Mouse (Mus musculus): ENCODE measurements around the gene Pcgf2.
"Not testable (repeated sequence)": the region's sequence is repeated elsewhere in the genome, so short reads cannot be mapped to it uniquely, and the experiment has no call there.

Gene Pcgf2

GRCm38 (mm10) chr11:97717369-97718280, 17.3 kb upstream of the Pcgf2 start:
- DNase-seq, result no peak

GRCm38 (mm10) chr11:97716021-97716420, 15.7 kb upstream of the Pcgf2 start:
- DNase-seq, result no peak

GRCm38 (mm10) chr11:97714784-97715760, 14.8 kb upstream of the Pcgf2 start:
- DNase-seq, result no peak

DNA sequence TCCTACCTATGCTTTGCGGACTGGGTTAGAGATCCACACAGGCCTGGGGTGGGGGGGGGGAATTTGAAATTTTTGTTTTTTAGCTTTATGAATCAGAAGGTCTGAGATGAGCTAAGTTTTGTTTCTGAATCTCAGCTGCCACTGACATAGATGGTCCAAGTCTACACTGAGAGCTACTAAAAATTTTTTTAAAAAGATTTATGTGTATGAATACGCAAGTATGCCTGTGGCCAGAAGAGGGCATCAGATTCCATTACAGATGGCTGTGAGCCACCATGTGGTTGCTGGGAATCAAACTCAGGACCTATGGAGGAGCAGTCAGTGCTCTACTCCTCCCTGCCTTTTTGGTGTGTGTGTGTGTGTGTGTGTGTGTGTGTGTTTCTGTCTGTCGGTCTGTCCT, 14.1 kb upstream of the Pcgf2 start:
- DNase-seq, result no peak

DNA sequence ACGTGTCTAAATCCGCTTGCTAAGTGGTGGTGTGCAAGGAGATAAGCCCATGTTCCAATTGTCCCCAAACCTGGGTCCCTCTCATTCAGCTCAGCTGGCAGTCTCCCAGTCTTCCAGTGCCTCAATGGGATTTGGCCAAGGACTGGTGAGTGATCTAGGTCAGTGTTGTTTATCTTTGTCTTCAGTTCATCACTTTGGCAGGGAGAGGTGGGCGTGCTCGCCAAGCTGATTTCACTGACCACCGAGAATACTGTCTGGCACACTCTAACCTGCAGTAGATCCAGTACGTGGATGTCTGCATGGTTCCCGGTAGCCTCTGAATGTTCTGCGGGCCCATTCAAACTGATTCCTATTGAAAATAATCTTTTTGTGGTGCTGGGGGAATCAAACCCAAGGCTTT, 13.6 kb upstream of the Pcgf2 start:
- DNase-seq, result no peak

DNA sequence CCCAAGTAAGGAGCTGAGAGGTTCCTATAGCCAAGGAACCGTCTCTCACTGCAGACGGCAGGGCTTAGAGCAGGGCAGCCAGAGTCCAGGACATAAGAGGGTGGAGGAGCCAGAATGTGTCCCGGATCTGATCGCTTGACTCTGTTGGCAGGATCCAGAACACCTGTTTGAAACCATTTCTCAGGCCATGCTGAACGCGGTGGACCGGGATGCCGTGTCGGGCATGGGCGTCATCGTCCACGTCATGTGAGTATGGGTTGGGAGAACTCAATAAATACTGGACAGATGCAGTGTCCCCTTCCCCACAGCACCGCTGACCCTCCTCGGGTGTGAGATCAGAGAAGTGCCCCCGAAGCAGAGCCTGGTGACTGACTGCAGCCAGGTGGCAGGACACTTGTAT, 12.0 kb upstream of the Pcgf2 start:
- DNase-seq, result no peak

DNA sequence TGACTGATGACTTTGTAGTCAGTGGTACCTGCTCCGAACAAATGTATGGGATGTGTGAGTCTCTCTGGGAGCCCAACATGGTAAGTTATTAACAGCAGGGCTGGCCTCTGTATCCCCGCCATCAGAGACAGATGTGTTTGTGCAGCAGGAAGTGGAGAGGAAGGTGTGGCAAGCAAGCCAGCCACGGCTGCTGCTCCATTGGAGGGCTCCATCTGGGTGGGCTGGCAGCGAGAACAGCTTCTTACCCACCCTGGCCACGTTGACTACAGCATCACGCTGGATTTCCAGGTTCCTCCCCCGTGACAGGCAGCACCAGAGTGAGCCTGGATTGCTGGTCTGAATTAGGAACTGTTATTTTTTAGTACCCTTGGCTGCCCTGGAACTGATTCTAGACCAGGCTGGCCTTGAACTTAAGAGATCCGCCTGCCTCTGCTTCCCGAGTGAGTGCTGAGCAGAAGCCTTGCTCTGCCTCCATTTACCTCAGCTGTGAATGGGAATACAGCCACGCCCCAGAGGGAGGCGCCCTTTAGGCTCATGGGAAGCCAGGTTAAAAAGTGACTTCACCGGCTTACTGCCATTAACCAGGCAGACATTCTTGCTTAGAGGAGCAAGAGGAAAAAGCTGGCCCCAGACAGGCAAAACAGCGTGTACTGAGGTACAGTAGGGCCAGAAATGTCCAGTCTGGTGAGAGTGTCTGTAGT, 11.1 kb upstream of the Pcgf2 start:
- no peak for DNase-seq

DNA sequence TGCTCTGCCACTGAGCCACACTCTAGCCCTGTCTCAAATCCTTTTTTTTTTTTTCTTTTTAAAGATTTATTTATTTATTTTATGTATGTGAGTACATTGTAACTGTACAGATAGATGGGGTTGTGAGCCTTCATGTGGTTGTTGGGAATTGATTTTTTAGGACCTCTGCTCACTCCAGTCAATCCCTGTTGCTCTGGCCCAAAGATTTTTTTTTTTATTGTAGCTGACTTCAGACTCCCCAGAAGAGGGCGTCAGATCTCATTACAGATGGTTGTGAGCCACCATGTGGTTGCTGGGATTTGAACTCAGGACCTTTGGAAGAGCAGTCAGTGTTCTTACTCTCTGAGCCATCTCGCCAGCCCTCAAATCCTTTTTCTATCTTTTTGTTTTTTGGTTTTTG, 9.8 kb upstream of the Pcgf2 start:
- not testable (repeated sequence) for DNase-seq

- DNase-seq, result peak; percentile 100
Observed at GRCm38 (mm10) chr11:97703039-97703826, 2.9 kb upstream of the Pcgf2 start, which contains the start of gene Psmb3. Gene Psmb3 (plus strand): TSS chr11:97703399.

- DNase-seq, result peak; percentile 84 to 89
Observed at GRCm38 (mm10) chr11:97702393-97702745, 2.1 kb upstream of the Pcgf2 start.

- DNase-seq, result no peak
Observed at GRCm38 (mm10) chr11:97701581-97702392, 1.5 kb upstream of the Pcgf2 start.

GRCm38 (mm10) chr11:97700746-97701580, 666 bp upstream of the Pcgf2 start:
- DNase-seq, result peak; percentile 33 to 40

DNA sequence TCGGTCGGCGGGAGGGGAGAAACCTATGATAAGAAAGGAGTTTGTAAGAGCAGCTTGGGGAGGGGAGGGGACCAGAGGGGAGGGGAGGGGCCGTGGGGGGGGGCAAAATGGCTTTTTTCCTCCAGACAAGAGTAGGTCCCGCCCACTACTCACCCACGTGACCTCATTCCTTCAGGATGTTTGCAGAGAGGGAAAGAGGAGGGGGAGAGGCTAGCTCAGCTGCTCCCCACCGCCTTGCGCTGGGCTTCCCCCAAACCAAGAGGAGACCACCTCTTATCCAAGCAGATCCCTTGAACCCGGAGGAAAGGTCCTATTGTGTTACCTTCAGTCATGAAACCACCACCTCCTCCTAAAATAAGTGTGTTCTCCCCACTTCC, 683 bp downstream of the Pcgf2 start:
- peak; percentile 90 to 93 for DNase-seq

- DNase-seq, result peak; percentile 72 to 75
Observed at GRCm38 (mm10) chr11:97698741-97699611, 1.3 kb downstream of the Pcgf2 start.

- DNase-seq, result no peak
Observed at GRCm38 (mm10) chr11:97697891-97698529, 2.3 kb downstream of the Pcgf2 start.

DNA sequence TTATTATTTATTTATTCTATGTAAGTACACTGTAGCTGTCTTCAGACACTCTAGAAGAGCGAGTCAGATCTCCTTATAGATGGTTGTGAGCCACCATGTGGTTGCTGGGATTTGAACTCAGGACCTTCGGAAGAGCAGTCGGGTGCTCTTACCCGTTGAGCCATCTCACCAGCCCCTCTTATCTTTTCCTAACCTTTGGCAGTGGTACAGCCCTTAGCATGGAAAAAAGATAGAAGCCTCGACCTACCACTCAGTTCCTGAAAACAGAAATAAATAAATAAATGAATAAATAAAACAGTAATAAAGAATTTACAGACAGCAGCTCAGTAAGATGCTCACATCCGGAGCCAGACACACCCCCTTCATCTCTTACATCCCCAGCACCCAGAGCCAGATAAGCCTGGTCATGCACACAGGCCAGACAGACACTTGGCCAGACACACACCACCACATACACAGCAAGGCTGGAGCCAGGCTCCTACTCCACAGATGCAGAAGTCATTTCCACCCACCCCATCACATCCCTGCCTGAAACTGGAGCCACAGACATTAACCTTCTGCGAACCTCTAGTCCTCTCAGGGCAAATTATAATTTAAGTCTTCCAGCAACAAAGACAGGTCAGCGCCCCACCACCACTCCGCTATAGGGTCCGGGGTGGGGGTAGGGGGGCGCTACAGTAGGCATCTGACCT, 3.0 kb downstream of the Pcgf2 start:
- no peak for DNase-seq

DNA sequence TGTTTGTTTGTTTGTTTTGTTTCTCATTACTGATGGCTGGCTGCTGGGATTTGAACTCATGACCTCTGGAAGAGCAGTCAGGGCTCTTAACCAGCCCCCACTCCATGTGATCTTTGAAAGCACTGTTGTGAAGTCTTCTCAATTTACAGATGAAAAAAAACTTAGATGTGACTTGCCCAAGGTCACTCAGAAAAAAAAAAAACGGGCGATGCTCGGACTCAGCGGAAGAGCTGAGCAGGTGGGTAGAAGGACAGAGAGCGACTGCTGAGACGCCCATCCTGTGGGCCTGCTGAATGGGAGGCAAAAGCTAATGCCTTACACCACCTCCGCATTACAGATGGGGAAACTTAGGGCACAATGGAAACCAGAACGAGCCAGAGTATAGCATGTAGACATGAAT, 3.6 kb downstream of the Pcgf2 start:
- DNase-seq, result no peak
